Mouse (Mus musculus) forebrain, embryonic 11.5 days (tissue): ENCODE measurements around the gene Snx5. TPM values are rescaled to one million over a fixed set of nuclear protein-coding genes. Genes with fewer than 3 reads are reported as not detected.
A peak's percentile ranks its signal among the peaks of the same experiment; 100 is the strongest.

Experiments used
- ATAC-seq: fragments of 200-750 bp; cut with Nextera tagmentation; replicated peaks from 2 replicates; pipeline ENCODE4 v1.8.0; 2017; ENCODE audit warnings: moderate TSS enrichment; ENCODE audit not compliant: low FRiP score
- DNase-seq: peaks from one replicate; pipeline ENCODE4 v3.0.0-alpha.2; 2017; ENCODE audit warnings: low spot score
- H3K27ac ChIP-seq: fragments of 300-500 bp; sonication (generic); 2 replicates; pipeline ENCODE4 v1.5.1; 2014; ENCODE audit warnings: low read depth, low read length
- H3K27me3 ChIP-seq: fragments of 300-500 bp; sonication (generic); 2 replicates; pipeline ENCODE4 v1.6.1; 2014; ENCODE audit warnings: mild to moderate bottlenecking, low read length, mixed read lengths; ENCODE audit not compliant: control insufficient read depth, insufficient read depth
- H3K36me3 ChIP-seq: fragments of 300-500 bp; sonication (generic); 2 replicates; pipeline ENCODE4 v1.6.1; 2014; ENCODE audit warnings: mild to moderate bottlenecking, low read length, moderate library complexity, mixed read lengths; ENCODE audit not compliant: control insufficient read depth, insufficient read depth
- H3K4me1 ChIP-seq: fragments of 300-500 bp; sonication (generic); replicated peaks from 2 replicates; pipeline ENCODE4 v1.6.1; 2014; ENCODE audit warnings: low read length, mixed read lengths; ENCODE audit not compliant: control insufficient read depth, insufficient read depth
- H3K4me2 ChIP-seq: fragments of 300-500 bp; sonication (generic); 2 replicates; pipeline ENCODE4 v1.6.1; 2014; ENCODE audit warnings: low read depth, mild to moderate bottlenecking, low read length, moderate library complexity, mixed read lengths; ENCODE audit not compliant: severe bottlenecking
- H3K4me3 ChIP-seq: fragments of 300-500 bp; sonication (generic); 2 replicates; pipeline ENCODE4 v1.5.1; 2014; ENCODE audit warnings: low read depth, low read length
- H3K9ac ChIP-seq: fragments of 300-500 bp; sonication (generic); 2 replicates; pipeline ENCODE4 v1.6.1; 2014; ENCODE audit warnings: low read length
- H3K9me3 ChIP-seq: fragments of 300-500 bp; sonication (generic); 2 replicates; pipeline ENCODE4 v1.6.1; 2016; ENCODE audit warnings: low read length, mixed read lengths; ENCODE audit not compliant: control insufficient read depth
- WGBS: fragments of 180-500 bp; shearing (Covaris S2); extraction: QIAGEN DNeasy Blood & Tissue Kit; methylation state at CpG from one replicate; pipeline ENCODE4 v1.1.7; 2014; 5-methylcytosine and 5-hydroxymethylcytosine counted together
- polyA plus RNA-seq: library from polyadenylated mRNA; unstranded; fragments of >200 nt; fragmentation: Nextera tagmentation; extraction: Ambion mirVana; gene quantifications from 2 replicates; pipeline ENCODE4 v1.2.1, GENCODE M21; 2014

Snx5 gene
- 117 and 129 TPM in 2 replicates for polyA plus RNA-seq

- Histone ChIP-seq H3K9ac (peak within 1 kb of the TSS; percentile 94), H3K27me3 (no peaks in the 10 kb centered on the region), H3K9me3 (no peaks in the 10 kb centered on the region), H3K4me3 (peak within 1 kb of the TSS; percentile 75), H3K27ac (peak within 1 kb of the TSS; percentile 87), H3K4me2 (peak within 1 kb of the TSS; percentile 67), H3K4me1 (no peaks in the 10 kb centered on the region), H3K36me3 (no peaks in the 10 kb centered on the region)
- DNase-seq (peak; percentile 98), ATAC-seq (peak; percentile 97)
- WGBS: under 1% methylated on average over 93 of the region's 93 CpGs
Observed at GRCm38 (mm10) chr2:144270507-144271420, at the start of gene Snx5, which contains the start of gene Mgme1. Snx5 (minus strand) TSS chr2:144270906. Mgme1 (plus strand) TSS chr2:144270663.

GRCm38 (mm10) chr2:144311372-144311771 lies 40.7 kb upstream of the Snx5 start:
- Histone ChIP-seq H3K4me2 (no peak overlapping the region), H3K9me3 (no peaks in the 10 kb centered on the region), H3K27me3 (no peaks in the 10 kb centered on the region), H3K36me3 (no peaks in the 10 kb centered on the region), H3K9ac (no peak overlapping the region), H3K4me3 (no peak overlapping the region), H3K27ac (no peak overlapping the region), H3K4me1 (no peaks in the 10 kb centered on the region; the same call in 1 of the 2 replicates)
- no peak for ATAC-seq
- WGBS: 94% methylated on average over 2 of the region's 2 CpGs
- no peak for DNase-seq

- Histone ChIP-seq H3K27ac (no peak overlapping the region), H3K36me3 (no peaks in the 10 kb centered on the region), H3K4me2 (no peak overlapping the region), H3K4me3 (no peak overlapping the region), H3K9ac (no peak overlapping the region; the same call in 1 of the 2 replicates), H3K9me3 (no peaks in the 10 kb centered on the region), H3K4me1 (no peaks in the 10 kb centered on the region; the same call in 1 of the 2 replicates), H3K27me3 (no peaks in the 10 kb centered on the region)
- WGBS: 19% methylated on average over 5 of the region's 5 CpGs
- no peak for ATAC-seq
- DNase-seq: no peak
Observed at GRCm38 (mm10) chr2:144310273-144310672, 39.6 kb upstream of the Snx5 start.

- Histone ChIP-seq H3K4me2 (no peak overlapping the region), H3K4me3 (no peak overlapping the region), H3K9ac (no peak overlapping the region), H3K4me1 (no peaks in the 10 kb centered on the region; the same call in 1 of the 2 replicates), H3K27me3 (no peaks in the 10 kb centered on the region), H3K27ac (no peak overlapping the region), H3K9me3 (no peaks in the 10 kb centered on the region), H3K36me3 (no peaks in the 10 kb centered on the region)
- DNase-seq (no peak), ATAC-seq (no peak)
- 57% methylated on average over 8 of the region's 8 CpGs for WGBS
Observed at GRCm38 (mm10) chr2:144308561-144308960, 37.9 kb upstream of the Snx5 start.

- Histone ChIP-seq H3K27ac (no peak overlapping the region), H3K27me3 (no peaks in the 10 kb centered on the region), H3K4me1 (no peaks in the 10 kb centered on the region; the same call in 1 of the 2 replicates), H3K36me3 (no peaks in the 10 kb centered on the region), H3K9ac (no peak overlapping the region), H3K4me3 (no peak overlapping the region), H3K4me2 (no peak overlapping the region), H3K9me3 (no peaks in the 10 kb centered on the region)
- DNase-seq (no peak), ATAC-seq (no peak)
- 79% methylated on average over 18 of the region's 18 CpGs for WGBS
Observed at GRCm38 (mm10) chr2:144305721-144306294, 35.1 kb upstream of the Snx5 start.

GRCm38 (mm10) chr2:144301101-144301500 lies 30.4 kb upstream of the Snx5 start:
- no peaks in the 10 kb centered on the region for H3K36me3 ChIP-seq
- no peak overlapping the region for H3K9ac ChIP-seq
- 97% methylated on average over 11 of the region's 11 CpGs for WGBS
- no peak overlapping the region for H3K27ac ChIP-seq
- no peaks in the 10 kb centered on the region for H3K4me1 ChIP-seq
- H3K4me2 ChIP-seq: no peak overlapping the region
- no peak for ATAC-seq
- no peaks in the 10 kb centered on the region for H3K9me3 ChIP-seq
- no peak overlapping the region for H3K4me3 ChIP-seq
- DNase-seq: no peak
- no peaks in the 10 kb centered on the region for H3K27me3 ChIP-seq

- no peaks in the 10 kb centered on the region for H3K36me3 ChIP-seq
- DNase-seq (no peak), ATAC-seq (no peak)
- H3K9me3 ChIP-seq: no peaks in the 10 kb centered on the region
- no peaks in the 10 kb centered on the region for H3K4me1 ChIP-seq
- WGBS: 82% methylated on average over 9 of the region's 9 CpGs
- no peaks in the 10 kb centered on the region for H3K27me3 ChIP-seq
- no peak overlapping the region for H3K27ac ChIP-seq
- H3K4me3 ChIP-seq: no peak overlapping the region
- H3K4me2 ChIP-seq: no peak overlapping the region
- no peak overlapping the region for H3K9ac ChIP-seq
Observed at GRCm38 (mm10) chr2:144299749-144300669, 29.3 kb upstream of the Snx5 start.

GRCm38 (mm10) chr2:144295145-144295735 lies 24.5 kb upstream of the Snx5 start:
- H3K9ac ChIP-seq: no peak overlapping the region
- DNase-seq: no peak

More at GRCm38 (mm10) chr2:144295145-144295735, 24.5 kb upstream of the Snx5 start:
- Histone ChIP-seq H3K27me3 (no peaks in the 10 kb centered on the region), H3K4me2 (no peak overlapping the region), H3K9me3 (no peaks in the 10 kb centered on the region), H3K27ac (no peak overlapping the region), H3K36me3 (no peaks in the 10 kb centered on the region), H3K4me3 (no peak overlapping the region), H3K4me1 (no peaks in the 10 kb centered on the region)
- no peak for ATAC-seq
- WGBS: 70% methylated on average over 9 of the region's 9 CpGs
